Mouse (Mus musculus) sigmoid colon, adult 10 weeks (tissue): ENCODE results near the gene Sprr2a2. TPM values are rescaled to one million over a fixed set of nuclear protein-coding genes. Genes with fewer than 3 reads are reported as not detected.

Source experiments
- polyA plus RNA-seq: library from polyadenylated mRNA; stranded (reverse); fragments of 350-450 nt; fragmentation: Illumina TruSeq; extraction: RNeasy Lipid Tissue Mini Kit (QIAGEN cat#74804); gene quantifications from one replicate; pipeline ENCODE4 v1.2.3, GENCODE M21; 2014; ENCODE audit warnings: low read depth, low replicate concordance

The Sprr2a2 gene
- polyA plus RNA-seq = 3,571 TPM

DNA sequence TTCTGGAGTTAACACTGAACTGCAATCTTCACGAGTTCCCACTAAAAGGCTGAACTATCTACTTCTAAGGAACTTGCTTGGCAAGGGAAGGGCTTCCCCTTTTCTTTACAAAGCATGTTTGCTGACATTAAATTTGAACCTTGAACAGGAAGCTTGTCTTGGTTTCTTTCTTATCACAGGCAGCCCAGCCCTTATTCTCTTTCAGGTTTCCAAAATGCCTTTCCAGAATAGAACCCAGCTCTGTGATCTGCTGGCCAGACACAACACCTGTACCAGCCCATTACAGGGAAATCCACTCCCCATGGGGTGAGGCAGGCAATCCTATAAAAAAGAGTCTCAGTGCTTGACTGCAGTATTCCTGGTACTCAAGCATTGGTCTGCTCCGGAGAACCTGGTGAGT, at the start of gene Sprr2a2, which contains the start of gene Sprr2a1:
Gene Sprr2a2 (plus strand): TSS at position 352 of the 400 bp plus-strand sequence.
Gene Sprr2a1 (plus strand): TSS at position 231 of the 400 bp plus-strand sequence.

GRCm38 (mm10) chr3:92285101-92285500, 69.4 kb downstream of the Sprr2a2 start, which contains the start of gene Sprr2a3:
Sprr2a3 (plus strand) TSS chr3:92285417.

Other genes starting within 250 kb of the Sprr2a2 start
- gene Pglyrp3, start 201.3 kb upstream of the Sprr2a2 start, polyA plus RNA-seq = not detected
- gene Lor, start 132.8 kb upstream of the Sprr2a2 start, polyA plus RNA-seq = not detected
- gene Prr9, start 92.0 kb upstream of the Sprr2a2 start, polyA plus RNA-seq = not detected
- not detected for gene Lelp1, start 73.2 kb upstream of the Sprr2a2 start, polyA plus RNA-seq
- 1,777 TPM for gene Sprr2a1, start 121 bp upstream of the Sprr2a2 start, polyA plus RNA-seq
- gene Sprr2a3, start 69.5 kb downstream of the Sprr2a2 start, polyA plus RNA-seq = 333 TPM
- not detected for gene Sprr2b, start 100.7 kb downstream of the Sprr2a2 start, polyA plus RNA-seq
- not detected for gene Sprr2d, start 123.2 kb downstream of the Sprr2a2 start, polyA plus RNA-seq
- gene Sprr2e, start 136.2 kb downstream of the Sprr2a2 start, polyA plus RNA-seq = not detected
- not detected for gene Sprr2f, start 149.3 kb downstream of the Sprr2a2 start, polyA plus RNA-seq
- not detected for gene Sprr2h, start 169.8 kb downstream of the Sprr2a2 start, polyA plus RNA-seq
- gene Sprr2i, start 192.1 kb downstream of the Sprr2a2 start, polyA plus RNA-seq = not detected
- not detected for gene Sprr2j-ps, start 202.2 kb downstream of the Sprr2a2 start, polyA plus RNA-seq
- gene Gm9774, start 213.5 kb downstream of the Sprr2a2 start, polyA plus RNA-seq = 5.2 TPM
- not detected for gene Sprr2k, start 216.7 kb downstream of the Sprr2a2 start, polyA plus RNA-seq
- not detected for gene Sprr1b, start 222.9 kb downstream of the Sprr2a2 start, polyA plus RNA-seq
- gene Sprr3, start 242.8 kb downstream of the Sprr2a2 start, polyA plus RNA-seq = not detected